Mouse (Mus musculus): ENCODE results near the gene Fam131a. TPM values are rescaled to one million over a fixed set of nuclear protein-coding genes. Genes with fewer than 3 reads are reported as not detected.

Fam131a gene
- total and polyA plus RNA-seq, 3 experiments, result 0.67 to 1.3 (median 0.77) TPM

DNA sequence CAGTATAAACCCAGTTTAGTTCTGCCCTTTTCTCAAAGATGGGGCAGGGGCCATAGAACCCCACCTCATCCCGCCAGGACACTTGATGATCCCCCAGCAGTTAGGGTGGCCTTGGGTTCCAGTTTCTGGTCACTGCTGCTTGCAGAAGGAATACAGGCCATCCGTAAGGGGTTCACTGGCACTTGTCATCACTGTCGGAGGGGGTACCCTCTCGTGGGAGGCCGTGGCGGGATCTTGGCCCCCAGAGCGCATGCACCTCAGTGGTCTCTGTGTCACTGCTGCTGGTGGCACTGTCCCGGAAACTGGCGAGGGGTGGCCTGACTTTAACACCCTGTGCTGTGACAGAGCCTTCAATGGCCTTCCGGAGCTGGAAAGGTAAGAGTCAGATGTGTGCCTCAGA lies 10.0 kb downstream of the Fam131a start:
- H3K4me1 ChIP-seq (ENCODE audit: control insufficient read depth in 1 of 2, insufficient read depth in 2 of 2), result peaks cover 13 to 58% of the 10 kb centered on the region in 2 experiments
- dilution Hi-C loops (cut with MboI; ENCODE audit: extremely low pct_ligation_motif_present, extremely low pct_unique_long_range_greater_than_20kb, low sequenced_read_pairs) (no loop called here), in situ Hi-C loops (cut with MboI; ENCODE audit: low pct_ligation_motif_present, low pct_unique_long_range_greater_than_20kb, low sequenced_read_pairs) (no loop called here)
- H3K79me2 ChIP-seq (replicated peaks; ENCODE audit: control insufficient read depth, extremely low read depth, insufficient read depth, poor library complexity, severe bottlenecking), result no peaks in the 10 kb centered on the region
- H3K4me3 ChIP-seq (replicated peaks in 1 of 3; ENCODE audit: low read depth in 2 of 3, low read length in 2 of 3, poor library complexity in 1 of 3), result no peak overlapping the region
- DNase-seq (ENCODE audit: extremely low read depth), result no peak
- TF ChIP-seq USF1 (IDR thresholded peaks at IDR 0.05; ENCODE audit: low read depth, low read length) (no peak), USF2 (conservative IDR thresholded peaks at IDR 0.05; ENCODE audit: low read depth, low read length) (no peak), RCOR1 (conservative IDR thresholded peaks at IDR 0.05; ENCODE audit: low read depth, low read length) (no peak), CHD2 (IDR thresholded peaks at IDR 0.05; ENCODE audit: low read length) (no peak), HCFC1 (IDR thresholded peaks at IDR 0.05; ENCODE audit: low read depth, low read length) (no peak), JUN (IDR thresholded peaks at IDR 0.05; ENCODE audit: insufficient read depth, low read depth, low read length) (no peak), TBP (conservative IDR thresholded peaks at IDR 0.05; ENCODE audit: low read depth, low read length) (no peak), KAT2A (IDR thresholded peaks at IDR 0.05; ENCODE audit: insufficient replicate concordance, low read length) (no peak), MAX (IDR thresholded peaks at IDR 0.05; ENCODE audit: low read length) (no peak)
- H3K27me3 ChIP-seq (replicated peaks), result no peaks in the 10 kb centered on the region
- H3K36me3 ChIP-seq (replicated peaks in 1 of 2; ENCODE audit: control insufficient read depth in 1 of 2, insufficient read depth in 1 of 2, low read length in 1 of 2), result peaks cover 0 to 27% of the 10 kb centered on the region in 2 experiments
- H3K4me2 ChIP-seq (ENCODE audit: insufficient read depth, low read depth, poor library complexity, severe bottlenecking), result no peak overlapping the region
- H3K9ac ChIP-seq (ENCODE audit: insufficient read depth, low read depth), result no peak overlapping the region
- peak overlapping the region; percentile 5; the same call in 1 of the 2 replicates for H3K27ac ChIP-seq (ENCODE audit: insufficient read depth, low read depth)
- no peaks in the 10 kb centered on the region for H3K9me3 ChIP-seq (replicated peaks; ENCODE audit: low read length)

GRCm38 (mm10) chr16:20703699-20704400 lies 10.8 kb downstream of the Fam131a start:
- H3K9me3 ChIP-seq (replicated peaks; ENCODE audit: low read length), result no peaks in the 10 kb centered on the region
- H3K27ac ChIP-seq (ENCODE audit: insufficient read depth, low read depth), result no peak overlapping the region
- in situ Hi-C loops (cut with MboI; ENCODE audit: low pct_ligation_motif_present, low pct_unique_long_range_greater_than_20kb, low sequenced_read_pairs) (no loop called here), dilution Hi-C loops (cut with MboI; ENCODE audit: extremely low pct_ligation_motif_present, extremely low pct_unique_long_range_greater_than_20kb, low sequenced_read_pairs) (no loop called here)
- H3K27me3 ChIP-seq (replicated peaks), result no peaks in the 10 kb centered on the region
- DNase-seq (ENCODE audit: extremely low read depth), result no peak
- no peak overlapping the region for H3K4me2 ChIP-seq (ENCODE audit: insufficient read depth, low read depth, poor library complexity, severe bottlenecking)
- H3K9ac ChIP-seq (ENCODE audit: insufficient read depth, low read depth), result no peak overlapping the region
- peaks cover 0 to 25% of the 10 kb centered on the region in 2 experiments for H3K36me3 ChIP-seq (replicated peaks in 1 of 2; ENCODE audit: control insufficient read depth in 1 of 2, insufficient read depth in 1 of 2, low read length in 1 of 2)
- no peaks in the 10 kb centered on the region for H3K79me2 ChIP-seq (replicated peaks; ENCODE audit: control insufficient read depth, extremely low read depth, insufficient read depth, poor library complexity, severe bottlenecking)
- TF ChIP-seq MAX (IDR thresholded peaks at IDR 0.05; ENCODE audit: low read length) (no peak), MYC (IDR thresholded peaks at IDR 0.05; ENCODE audit: low read depth, low read length) (no peak), CHD2 (IDR thresholded peaks at IDR 0.05; ENCODE audit: low read length) (no peak), MEF2A (IDR thresholded peaks at IDR 0.05; ENCODE audit: borderline replicate concordance, low read depth, low read length) (no peak), ELF1 (IDR thresholded peaks at IDR 0.05; ENCODE audit: low read depth, low read length) (no peak), ZC3H11A (IDR thresholded peaks at IDR 0.05; ENCODE audit: low read depth, low read length) (no peak), HCFC1 (IDR thresholded peaks at IDR 0.05; ENCODE audit: low read depth, low read length) (no peak), NRF1 (IDR thresholded peaks at IDR 0.05; ENCODE audit: low read depth, low read length) (no peak), ZKSCAN1 (IDR thresholded peaks at IDR 0.05; ENCODE audit: borderline replicate concordance, low read depth, low read length) (no peak), IRF4 (IDR thresholded peaks at IDR 0.05; ENCODE audit: low read depth, low read length) (no peak), MXI1 (IDR thresholded peaks at IDR 0.05; ENCODE audit: low read depth, low read length) (no peak), CTCF (conservative IDR thresholded peaks at IDR 0.05 in 1 of 2, IDR thresholded peaks at IDR 0.05 in 1 of 2; ENCODE audit: low read depth in 2 of 2, low read length in 2 of 2) (no peak), USF2 (conservative IDR thresholded peaks at IDR 0.05; ENCODE audit: low read depth, low read length) (no peak), POLR2A (IDR thresholded peaks at IDR 0.05; ENCODE audit: low read depth, low read length) (no peak), CHD1 (IDR thresholded peaks at IDR 0.05; ENCODE audit: low read depth, low read length) (no peak), BHLHE40 (IDR thresholded peaks at IDR 0.05; ENCODE audit: low read depth, low read length) (no peak), PAX5 (IDR thresholded peaks at IDR 0.05; ENCODE audit: low read length) (no peak), ETS1 (conservative IDR thresholded peaks at IDR 0.05; ENCODE audit: low read depth, low read length) (no peak), POLR2AphosphoS2 (IDR thresholded peaks at IDR 0.05; ENCODE audit: low read depth, low read length) (no peak)
- H3K4me3 ChIP-seq (replicated peaks in 1 of 3; ENCODE audit: low read depth in 2 of 3, low read length in 2 of 3, poor library complexity in 1 of 3), result no peak overlapping the region
- peaks cover 13 to 58% of the 10 kb centered on the region in 2 experiments for H3K4me1 ChIP-seq (ENCODE audit: control insufficient read depth in 1 of 2, insufficient read depth in 2 of 2)
